Mouse (Mus musculus) heart, adult 2 months (tissue): ENCODE data around the gene Cirbp.

Experiments
- CTCF ChIP-seq: fragments of 200-600 bp; IDR thresholded peaks from 2 replicates; pipeline ENCODE4 v1.8.1; 2022; ENCODE audit warnings: antibody characterized with exemption, mild to moderate bottlenecking, moderate library complexity
- EP300 ChIP-seq: fragments of 200-500 bp; IDR thresholded peaks from 2 replicates; pipeline ENCODE4 v1.6.1; 2011; ENCODE audit warnings: low read depth, low read length, control low read depth; ENCODE audit not compliant: insufficient read depth
- POLR2A ChIP-seq: fragments of 200-500 bp; IDR thresholded peaks from 2 replicates; pipeline ENCODE4 v1.6.1; 2011; ENCODE audit warnings: mild to moderate bottlenecking, low read depth, low read length, control low read depth; ENCODE audit not compliant: insufficient read depth

DNA sequence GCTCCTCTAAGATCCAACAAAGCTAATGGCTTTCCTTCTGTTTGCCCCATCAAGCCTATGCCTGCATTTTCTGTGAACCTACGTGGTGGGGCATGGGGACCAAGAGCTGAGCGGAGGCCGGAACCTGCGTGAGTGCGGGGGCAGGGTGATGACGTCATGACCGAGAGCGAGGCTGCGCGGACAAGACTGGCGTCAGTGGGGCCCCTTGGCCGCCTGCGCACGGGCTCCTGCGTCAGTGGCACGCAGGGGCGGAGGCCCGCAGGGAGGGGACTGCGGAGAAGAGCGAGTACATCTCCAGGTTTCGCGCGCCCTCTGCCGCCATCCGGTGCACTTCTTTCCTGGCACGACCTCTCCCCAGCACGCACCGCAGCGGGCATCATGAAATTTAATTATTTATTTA is 24.5 kb upstream of the Cirbp start:
- TF ChIP-seq POLR2A (peak; percentile 83), CTCF (peak; percentile 79), EP300 (peak; percentile 81; the same call in 1 of the 2 replicates)
